Mouse (Mus musculus): Measurements from ENCODE around the gene Psmc3ip.

DNA sequence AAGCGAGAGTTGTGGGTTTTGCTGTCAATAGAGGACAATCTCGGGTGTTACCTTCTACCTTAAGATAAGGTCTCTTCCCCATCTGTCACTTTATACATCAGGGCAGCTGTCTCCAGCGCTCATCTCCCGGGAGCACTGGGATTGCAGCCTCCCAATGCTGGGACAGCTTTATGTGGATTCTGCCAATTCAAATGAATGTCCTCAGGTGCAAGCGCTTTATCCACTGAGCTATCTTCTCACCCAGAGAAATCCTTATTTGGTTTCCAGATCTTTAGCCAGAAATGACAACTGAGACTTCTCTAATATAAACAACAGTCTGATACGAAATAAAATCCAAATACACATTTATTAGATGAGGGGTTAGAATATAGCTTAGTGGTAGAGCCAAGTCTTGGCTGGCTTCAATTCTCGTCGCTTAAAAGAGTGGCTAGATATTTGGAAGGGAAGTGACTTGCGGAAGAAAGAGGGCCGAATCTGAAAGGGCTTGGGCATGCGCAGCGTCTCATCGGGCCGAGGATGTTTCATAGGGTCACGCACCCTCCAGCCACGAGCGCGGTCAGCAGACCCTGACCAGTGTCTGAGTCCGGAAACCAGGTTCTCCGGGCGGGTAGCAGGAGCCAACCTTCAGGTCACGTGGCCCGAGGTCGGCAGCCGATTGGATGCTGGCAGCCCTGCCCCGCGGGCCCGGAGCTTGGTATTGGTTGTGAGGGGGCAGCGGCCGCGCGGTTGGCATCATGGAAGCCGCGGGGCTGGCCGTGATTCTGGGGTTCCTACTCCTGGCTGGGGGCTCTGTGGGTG is 25.6 kb downstream of the Psmc3ip start, which contains the start of gene Naglu:
- TF ChIP-seq EP300 (IDR thresholded peaks at IDR 0.05; ENCODE audit: low read depth): no peak
- no peak for TF ChIP-seq CTCF (IDR thresholded peaks at IDR 0.05; ENCODE audit: low read depth)

Data from liver, embryonic 14.5 days (tissue).